Mouse (Mus musculus): Measurements from ENCODE around the gene Anapc11. TPM values are rescaled to one million over a fixed set of nuclear protein-coding genes. Genes with fewer than 3 reads are reported as not detected.
"Not testable (repeated sequence)": the region's sequence is repeated elsewhere in the genome, so short reads cannot be mapped to it uniquely, and the experiment has no call there.

Anapc11 gene
- polyA plus RNA-seq, 1 experiment from 2014 or later: 215 TPM

- 89% methylated on average over 6 of the region's 6 CpGs for WGBS
- H3K27me3 ChIP-seq (ENCODE audit: control insufficient read depth, insufficient read depth, low read depth, low read length); ATAC-seq (ENCODE audit: low read depth); H3K9ac ChIP-seq (ENCODE audit: low read length); H3K27ac ChIP-seq (ENCODE audit: low read length); H3K9me3 ChIP-seq (ENCODE audit: control insufficient read depth, low read length); H3K4me1 ChIP-seq (replicated peaks; ENCODE audit: control insufficient read depth, insufficient read depth, low read length); H3K4me2 ChIP-seq (ENCODE audit: low read depth, low read length); H3K4me3 ChIP-seq (ENCODE audit: low read length): not testable (repeated sequence)
- H3K36me3 ChIP-seq (ENCODE audit: control insufficient read depth, insufficient read depth, low read length): peaks cover 48% of the 10 kb centered on the region
Observed at GRCm38 (mm10) chr11:120558843-120559242, 39.4 kb upstream of the Anapc11 start.

- WGBS: 90% methylated on average over 13 of the region's 13 CpGs
- Histone ChIP-seq H3K9ac (ENCODE audit: low read length) (no peak overlapping the region), H3K4me1 (replicated peaks; ENCODE audit: control insufficient read depth, insufficient read depth, low read length) (no peaks in the 10 kb centered on the region), H3K9me3 (ENCODE audit: control insufficient read depth, low read length) (peaks cover 5% of the 10 kb centered on the region), H3K27ac (ENCODE audit: low read length) (no peak overlapping the region), H3K27me3 (ENCODE audit: control insufficient read depth, insufficient read depth, low read depth, low read length) (no peaks in the 10 kb centered on the region), H3K4me2 (ENCODE audit: low read depth, low read length) (no peak overlapping the region), H3K36me3 (ENCODE audit: control insufficient read depth, insufficient read depth, low read length) (peaks cover 67% of the 10 kb centered on the region), H3K4me3 (ENCODE audit: low read length) (no peak overlapping the region)
- ATAC-seq (ENCODE audit: low read depth): no peak
Observed at GRCm38 (mm10) chr11:120560952-120561728, 37.1 kb upstream of the Anapc11 start.

- H3K27me3 ChIP-seq (ENCODE audit: control insufficient read depth, insufficient read depth, low read depth, low read length): no peaks in the 10 kb centered on the region
- H3K4me2 ChIP-seq (ENCODE audit: low read depth, low read length): no peak overlapping the region
- H3K27ac ChIP-seq (ENCODE audit: low read length): no peak overlapping the region
- no peak for ATAC-seq (ENCODE audit: low read depth)
- H3K4me3 ChIP-seq (ENCODE audit: low read length): no peak overlapping the region
- H3K9ac ChIP-seq (ENCODE audit: low read length): no peak overlapping the region
- H3K4me1 ChIP-seq (replicated peaks; ENCODE audit: control insufficient read depth, insufficient read depth, low read length): no peaks in the 10 kb centered on the region
- WGBS: 92% methylated on average over 13 of the region's 13 CpGs
- H3K9me3 ChIP-seq (ENCODE audit: control insufficient read depth, low read length): no peaks in the 10 kb centered on the region
- H3K36me3 ChIP-seq (ENCODE audit: control insufficient read depth, insufficient read depth, low read length): peaks cover 81% of the 10 kb centered on the region
Observed at GRCm38 (mm10) chr11:120562949-120563348, 35.3 kb upstream of the Anapc11 start.

GRCm38 (mm10) chr11:120565114-120565513 is 33.1 kb upstream of the Anapc11 start:
- Histone ChIP-seq H3K4me1 (replicated peaks; ENCODE audit: control insufficient read depth, insufficient read depth, low read length) (no peaks in the 10 kb centered on the region), H3K4me2 (ENCODE audit: low read depth, low read length) (no peak overlapping the region), H3K27ac (ENCODE audit: low read length) (no peak overlapping the region), H3K4me3 (ENCODE audit: low read length) (no peak overlapping the region), H3K27me3 (ENCODE audit: control insufficient read depth, insufficient read depth, low read depth, low read length) (no peaks in the 10 kb centered on the region), H3K36me3 (ENCODE audit: control insufficient read depth, insufficient read depth, low read length) (peaks cover 84% of the 10 kb centered on the region), H3K9ac (ENCODE audit: low read length) (no peak overlapping the region), H3K9me3 (ENCODE audit: control insufficient read depth, low read length) (no peaks in the 10 kb centered on the region)
- 80% methylated on average over 9 of the region's 9 CpGs for WGBS
- no peak for ATAC-seq (ENCODE audit: low read depth)

GRCm38 (mm10) chr11:120568324-120568723 is 29.9 kb upstream of the Anapc11 start:
- Histone ChIP-seq H3K4me2 (ENCODE audit: low read depth, low read length) (no peak overlapping the region), H3K4me3 (ENCODE audit: low read length) (no peak overlapping the region), H3K27me3 (ENCODE audit: control insufficient read depth, insufficient read depth, low read depth, low read length) (no peaks in the 10 kb centered on the region), H3K4me1 (replicated peaks; ENCODE audit: control insufficient read depth, insufficient read depth, low read length) (peaks cover 12% of the 10 kb centered on the region), H3K36me3 (ENCODE audit: control insufficient read depth, insufficient read depth, low read length) (peaks cover 65% of the 10 kb centered on the region), H3K27ac (ENCODE audit: low read length) (no peak overlapping the region), H3K9me3 (ENCODE audit: control insufficient read depth, low read length) (no peaks in the 10 kb centered on the region), H3K9ac (ENCODE audit: low read length) (no peak overlapping the region)
- 85% methylated on average over 6 of the region's 6 CpGs for WGBS
- no peak for ATAC-seq (ENCODE audit: low read depth)

GRCm38 (mm10) chr11:120571122-120571521 is 27.1 kb upstream of the Anapc11 start:
- Histone ChIP-seq H3K9ac (ENCODE audit: low read length) (peak overlapping the region; percentile 98), H3K36me3 (ENCODE audit: control insufficient read depth, insufficient read depth, low read length) (peaks cover 41% of the 10 kb centered on the region), H3K9me3 (ENCODE audit: control insufficient read depth, low read length) (no peaks in the 10 kb centered on the region), H3K4me2 (ENCODE audit: low read depth, low read length) (peak overlapping the region; percentile 91), H3K4me1 (replicated peaks; ENCODE audit: control insufficient read depth, insufficient read depth, low read length) (peaks cover 18% of the 10 kb centered on the region), H3K27me3 (ENCODE audit: control insufficient read depth, insufficient read depth, low read depth, low read length) (no peaks in the 10 kb centered on the region), H3K4me3 (ENCODE audit: low read length) (peak overlapping the region; percentile 82), H3K27ac (ENCODE audit: low read length) (no peak overlapping the region)
- no peak for ATAC-seq (ENCODE audit: low read depth)
- 59% methylated on average over 3 of the region's 3 CpGs for WGBS

GRCm38 (mm10) chr11:120571754-120572416 is 26.3 kb upstream of the Anapc11 start:
- Histone ChIP-seq H3K27me3 (ENCODE audit: control insufficient read depth, insufficient read depth, low read depth, low read length) (no peaks in the 10 kb centered on the region), H3K9me3 (ENCODE audit: control insufficient read depth, low read length) (no peaks in the 10 kb centered on the region), H3K9ac (ENCODE audit: low read length) (peak overlapping the region; percentile 98), H3K4me1 (replicated peaks; ENCODE audit: control insufficient read depth, insufficient read depth, low read length) (peaks cover 18% of the 10 kb centered on the region), H3K4me3 (ENCODE audit: low read length) (peak overlapping the region; percentile 82), H3K4me2 (ENCODE audit: low read depth, low read length) (peak overlapping the region; percentile 91), H3K36me3 (ENCODE audit: control insufficient read depth, insufficient read depth, low read length) (peaks cover 37% of the 10 kb centered on the region), H3K27ac (ENCODE audit: low read length) (peak overlapping the region; percentile 83)
- 5% methylated on average over 11 of the region's 11 CpGs for WGBS
- ATAC-seq (ENCODE audit: low read depth): no peak

- H3K36me3 ChIP-seq (ENCODE audit: control insufficient read depth, insufficient read depth, low read length): peaks cover 36% of the 10 kb centered on the region
- ATAC-seq (ENCODE audit: low read depth): peak; percentile 32
- H3K9me3 ChIP-seq (ENCODE audit: control insufficient read depth, low read length): no peaks in the 10 kb centered on the region
- peak overlapping the region; percentile 82 for H3K4me3 ChIP-seq (ENCODE audit: low read length)
- H3K27me3 ChIP-seq (ENCODE audit: control insufficient read depth, insufficient read depth, low read depth, low read length): no peaks in the 10 kb centered on the region
- under 1% methylated on average over 23 of the region's 24 CpGs for WGBS
- peak overlapping the region; percentile 98 for H3K9ac ChIP-seq (ENCODE audit: low read length)
- H3K27ac ChIP-seq (ENCODE audit: low read length): peak overlapping the region; percentile 83
- peak overlapping the region; percentile 91 for H3K4me2 ChIP-seq (ENCODE audit: low read depth, low read length)
- H3K4me1 ChIP-seq (replicated peaks; ENCODE audit: control insufficient read depth, insufficient read depth, low read length): peaks cover 18% of the 10 kb centered on the region
Observed at GRCm38 (mm10) chr11:120572417-120572751, 25.8 kb upstream of the Anapc11 start.

- Histone ChIP-seq H3K27me3 (ENCODE audit: control insufficient read depth, insufficient read depth, low read depth, low read length) (no peaks in the 10 kb centered on the region), H3K4me3 (ENCODE audit: low read length) (peak within 1 kb of the TSS; percentile 82), H3K9me3 (ENCODE audit: control insufficient read depth, low read length) (no peaks in the 10 kb centered on the region), H3K27ac (ENCODE audit: low read length) (peak within 1 kb of the TSS; percentile 96), H3K9ac (ENCODE audit: low read length) (peak within 1 kb of the TSS; percentile 98), H3K4me2 (ENCODE audit: low read depth, low read length) (peak within 1 kb of the TSS; percentile 91), H3K36me3 (ENCODE audit: control insufficient read depth, insufficient read depth, low read length) (peaks cover 32% of the 10 kb centered on the region), H3K4me1 (replicated peaks; ENCODE audit: control insufficient read depth, insufficient read depth, low read length) (peaks cover 18% of the 10 kb centered on the region)
- WGBS: under 1% methylated on average over 93 of the region's 94 CpGs
- ATAC-seq (ENCODE audit: low read depth): peak; percentile 97
Observed at GRCm38 (mm10) chr11:120572752-120573584, 25.3 kb upstream of the Anapc11 start, which contains the start of gene P4hb. TSS of gene P4hb (minus strand) at chr11:120573253.

Data from lung, embryonic 16.5 days (tissue).